Mouse (Mus musculus) liver, postnatal 0 days (tissue): ENCODE data around the gene Tcf3. TPM values are rescaled to one million over a fixed set of nuclear protein-coding genes. Genes with fewer than 3 reads are reported as not detected.

Source experiments
- ATAC-seq: fragments of 200-750 bp; cut with Nextera tagmentation; 2 replicates; pipeline ENCODE4 v1.8.0; 2017; ENCODE audit warnings: mild to moderate bottlenecking, moderate library complexity
- DNase-seq: peaks from one replicate; pipeline ENCODE4 v3.0.0-alpha.2; 2016
- H3K27ac ChIP-seq: fragments of 300-500 bp; sonication (generic); 2 replicates; pipeline ENCODE4 v1.5.1; 2014; ENCODE audit warnings: antibody characterized with exemption, moderate library complexity, mild to moderate bottlenecking, low read depth
- H3K27me3 ChIP-seq: fragments of 300-500 bp; sonication (generic); 2 replicates; pipeline ENCODE4 v1.6.1; 2014; ENCODE audit warnings: low read length, control low read depth, mixed read lengths; ENCODE audit not compliant: insufficient read depth
- H3K36me3 ChIP-seq: fragments of 300-500 bp; sonication (generic); replicated peaks from 2 replicates; pipeline ENCODE4 v1.6.1; 2014; ENCODE audit warnings: mild to moderate bottlenecking, control low read depth, low read length, moderate library complexity, mixed read lengths; ENCODE audit not compliant: insufficient read depth
- H3K4me1 ChIP-seq: fragments of 300-500 bp; sonication (generic); 2 replicates; pipeline ENCODE4 v1.6.1; 2014; ENCODE audit warnings: antibody characterized with exemption, mild to moderate bottlenecking, control low read depth; ENCODE audit not compliant: insufficient read depth
- H3K4me2 ChIP-seq: fragments of 300-500 bp; sonication (generic); 2 replicates; pipeline ENCODE4 v1.6.1; 2014; ENCODE audit warnings: low read depth, mild to moderate bottlenecking, low read length, moderate library complexity, mixed read lengths
- H3K4me3 ChIP-seq: fragments of 300-500 bp; sonication (generic); 2 replicates; pipeline ENCODE4 v1.5.1; 2014; ENCODE audit warnings: low read depth, low read length
- H3K9ac ChIP-seq: fragments of 300-500 bp; sonication (generic); replicated peaks from 2 replicates; pipeline ENCODE4 v1.6.1; 2014; ENCODE audit warnings: mild to moderate bottlenecking, moderate library complexity
- H3K9me3 ChIP-seq: fragments of 300-500 bp; sonication (generic); 2 replicates; pipeline ENCODE4 v1.6.1; 2016; ENCODE audit warnings: mild to moderate bottlenecking, control low read depth, low read length, mixed read lengths
- CTCF ChIP-seq: sonication (generic); IDR thresholded peaks from 2 replicates; pipeline ENCODE4 v1.5.1; 2016; ENCODE audit warnings: antibody characterized with exemption, low read depth
- EP300 ChIP-seq: IDR thresholded peaks from 2 replicates; pipeline ENCODE4 v1.6.1; 2016; ENCODE audit warnings: antibody characterized with exemption, low read depth, mild to moderate bottlenecking
- WGBS: fragments of 180-500 bp; shearing (Covaris S2); extraction: QIAGEN DNeasy Blood & Tissue Kit; methylation state at CpG from one replicate; pipeline ENCODE4 v1.1.7; 2014; ENCODE audit not compliant: insufficient replicate concordance; 5-methylcytosine and 5-hydroxymethylcytosine counted together
- polyA plus RNA-seq: library from polyadenylated mRNA; unstranded; fragments of >200 nt; fragmentation: Nextera tagmentation; extraction: Ambion mirVana; gene quantifications from 2 replicates; pipeline ENCODE4 v1.2.1, GENCODE M21; 2015

Gene Tcf3
- polyA plus RNA-seq, 1 experiment from 2014 or later: 28.2 TPM

DNA sequence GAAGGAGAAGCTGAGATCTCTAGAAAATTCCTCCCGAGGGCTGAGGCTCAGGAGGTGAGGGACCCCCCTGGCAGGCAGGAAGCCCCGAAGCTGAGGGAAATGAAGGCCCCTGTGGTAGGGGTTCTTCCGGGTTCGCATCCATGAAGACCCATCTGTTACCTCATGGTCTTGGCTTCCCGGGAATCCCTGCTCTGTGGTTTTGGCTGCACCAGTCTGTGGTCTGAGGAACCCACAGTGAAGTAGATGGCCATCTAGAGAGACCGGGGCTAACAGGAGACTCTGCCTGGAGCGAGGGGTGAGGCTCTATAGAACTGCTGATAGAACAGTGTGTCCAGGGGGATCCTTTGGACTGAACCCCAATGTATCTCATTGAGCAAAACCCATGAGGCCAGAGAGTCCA, 27.9 kb upstream of the Tcf3 start:
- TF ChIP-seq CTCF (no peak), EP300 (no peak)
- H3K27ac ChIP-seq: no peak overlapping the region
- no peak overlapping the region for H3K4me2 ChIP-seq
- H3K27me3 ChIP-seq: peaks cover 29% of the 10 kb centered on the region
- H3K4me1 ChIP-seq: no peaks in the 10 kb centered on the region
- no peak overlapping the region for H3K4me3 ChIP-seq
- H3K9ac ChIP-seq: no peak overlapping the region
- H3K9me3 ChIP-seq: no peaks in the 10 kb centered on the region
- H3K36me3 ChIP-seq: no peaks in the 10 kb centered on the region
- no peak for ATAC-seq
- no peak for DNase-seq
- 32% methylated on average over 7 of the region's 7 CpGs for WGBS

- ATAC-seq (no peak), DNase-seq (no peak)
- Histone ChIP-seq H3K27ac (no peak overlapping the region), H3K4me1 (no peaks in the 10 kb centered on the region), H3K9me3 (no peaks in the 10 kb centered on the region), H3K4me3 (no peak overlapping the region), H3K27me3 (peaks cover 29% of the 10 kb centered on the region), H3K4me2 (no peak overlapping the region), H3K36me3 (no peaks in the 10 kb centered on the region), H3K9ac (no peak overlapping the region)
- TF ChIP-seq CTCF: no peak
- TF ChIP-seq EP300: no peak
- 50% methylated on average over 4 of the region's 4 CpGs for WGBS
Observed at GRCm38 (mm10) chr10:80460324-80460723, 26.9 kb upstream of the Tcf3 start.

DNA sequence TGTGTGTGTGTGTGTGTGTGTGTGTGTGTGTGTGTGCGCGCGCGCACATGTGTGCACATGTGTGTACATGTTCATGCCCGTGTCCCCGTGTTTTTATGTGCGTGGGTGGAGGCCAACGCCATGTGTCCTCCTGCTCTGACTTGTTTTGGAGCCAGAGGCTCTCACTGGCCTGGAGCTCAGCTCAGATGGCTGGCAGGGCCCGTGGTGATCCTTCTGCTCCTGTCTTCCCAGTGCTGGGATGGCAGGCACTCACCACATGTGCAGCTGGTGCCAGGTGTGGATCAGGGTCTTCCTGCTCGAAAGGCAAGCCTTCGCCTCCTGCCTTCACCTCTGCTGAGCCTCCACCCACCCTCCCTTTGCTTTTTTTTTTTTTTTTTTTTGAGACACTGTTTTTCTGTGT, 26.2 kb upstream of the Tcf3 start:
- Histone ChIP-seq H3K36me3 (no peaks in the 10 kb centered on the region), H3K27ac (no peak overlapping the region), H3K9ac (no peak overlapping the region), H3K4me1 (no peaks in the 10 kb centered on the region), H3K4me2 (no peak overlapping the region), H3K9me3 (no peaks in the 10 kb centered on the region), H3K4me3 (no peak overlapping the region), H3K27me3 (peaks cover 28% of the 10 kb centered on the region)
- no peak for DNase-seq
- WGBS: 81% methylated on average over 11 of the region's 11 CpGs
- TF ChIP-seq CTCF (no peak), EP300 (no peak)
- ATAC-seq: no peak

DNA sequence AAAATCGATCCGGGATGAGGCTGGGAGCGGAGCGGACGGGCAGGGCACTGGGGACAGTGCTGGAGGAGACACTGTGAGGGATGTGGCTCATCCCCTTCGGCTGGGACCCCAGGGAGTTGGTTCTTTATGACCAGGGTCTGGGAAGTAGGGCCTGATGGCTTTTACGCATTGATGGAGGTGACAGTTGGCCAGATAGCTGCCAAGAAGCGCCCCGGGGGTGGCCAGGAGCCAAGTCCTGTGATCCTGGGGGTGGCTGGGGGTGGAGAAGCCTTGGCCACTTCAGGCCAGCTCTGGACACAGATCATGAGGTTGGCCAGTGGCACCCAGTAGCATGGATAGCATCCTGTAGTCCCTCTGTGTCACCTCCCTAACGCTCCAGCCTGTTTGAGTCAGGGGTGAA, 25.8 kb upstream of the Tcf3 start:
- no peak for TF ChIP-seq CTCF
- TF ChIP-seq EP300: no peak
- Histone ChIP-seq H3K27ac (no peak overlapping the region), H3K4me3 (no peak overlapping the region), H3K4me2 (no peak overlapping the region), H3K9ac (no peak overlapping the region), H3K9me3 (no peaks in the 10 kb centered on the region), H3K36me3 (no peaks in the 10 kb centered on the region), H3K27me3 (peaks cover 25% of the 10 kb centered on the region), H3K4me1 (no peaks in the 10 kb centered on the region)
- no peak for DNase-seq
- no peak for ATAC-seq
- 69% methylated on average over 10 of the region's 10 CpGs for WGBS

DNA sequence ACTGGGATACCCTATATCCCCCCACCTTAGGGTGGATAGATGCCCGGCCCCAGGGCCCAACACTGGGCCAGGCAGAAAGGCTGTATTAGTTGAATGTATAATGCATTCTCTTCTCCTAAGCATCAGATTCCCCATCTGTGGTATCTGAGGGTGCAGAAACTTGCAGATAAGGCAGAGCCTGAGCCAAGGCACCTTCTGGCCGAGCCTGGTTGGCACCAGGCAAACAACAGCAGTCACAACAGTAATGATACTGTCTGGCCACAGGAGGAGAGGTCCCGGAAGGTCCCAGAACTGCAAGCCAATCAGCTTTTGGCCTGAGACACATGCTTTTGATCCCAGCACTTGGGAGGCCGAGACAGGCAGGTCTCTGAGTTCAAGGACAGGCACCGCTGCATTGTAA, 22.2 kb upstream of the Tcf3 start:
- DNase-seq: no peak
- no peak for ATAC-seq
- TF ChIP-seq EP300 (no peak), CTCF (no peak)
- Histone ChIP-seq H3K4me2 (no peak overlapping the region), H3K4me1 (no peaks in the 10 kb centered on the region), H3K4me3 (no peak overlapping the region), H3K36me3 (no peaks in the 10 kb centered on the region), H3K27ac (no peak overlapping the region), H3K9me3 (no peaks in the 10 kb centered on the region), H3K9ac (no peak overlapping the region), H3K27me3 (peaks cover 7% of the 10 kb centered on the region; the same call in 1 of the 2 replicates)
- 76% methylated on average over 5 of the region's 5 CpGs for WGBS

- DNase-seq: no peak
- no peak overlapping the region for H3K4me2 ChIP-seq
- no peak overlapping the region for H3K4me3 ChIP-seq
- no peak overlapping the region for H3K9ac ChIP-seq
- peaks cover 7% of the 10 kb centered on the region; the same call in 1 of the 2 replicates for H3K27me3 ChIP-seq
- H3K27ac ChIP-seq: no peak overlapping the region
- 78% methylated on average over 5 of the region's 5 CpGs for WGBS
- ATAC-seq: no peak
- no peaks in the 10 kb centered on the region for H3K4me1 ChIP-seq
- no peak for TF ChIP-seq CTCF
- no peaks in the 10 kb centered on the region for H3K36me3 ChIP-seq
- no peaks in the 10 kb centered on the region for H3K9me3 ChIP-seq
Observed at GRCm38 (mm10) chr10:80454781-80455180, 21.3 kb upstream of the Tcf3 start.

DNA sequence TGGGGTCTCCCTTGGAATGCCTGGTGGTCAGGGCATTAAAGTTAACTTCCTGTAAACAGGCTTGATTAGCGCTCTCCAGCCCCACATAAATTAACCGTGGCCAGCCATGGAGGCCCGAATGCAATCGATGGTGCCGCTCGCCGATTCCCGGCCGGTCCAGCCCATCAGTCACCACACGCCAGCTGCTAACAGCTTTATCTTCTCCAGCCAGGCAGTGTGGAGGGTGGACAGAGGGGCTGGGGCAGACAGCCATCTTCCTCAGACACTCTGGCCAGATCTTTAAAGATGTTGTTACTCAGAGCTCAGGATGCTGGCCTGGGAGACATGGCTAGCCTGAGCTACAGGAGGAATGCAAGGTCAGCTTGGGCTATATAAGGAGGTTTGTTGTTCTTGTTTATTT, 20.2 kb upstream of the Tcf3 start:
- Histone ChIP-seq H3K4me1 (no peaks in the 10 kb centered on the region), H3K27ac (no peak overlapping the region), H3K27me3 (peaks cover 7% of the 10 kb centered on the region; the same call in 1 of the 2 replicates), H3K9me3 (no peaks in the 10 kb centered on the region), H3K9ac (no peak overlapping the region), H3K4me3 (no peak overlapping the region), H3K36me3 (no peaks in the 10 kb centered on the region), H3K4me2 (no peak overlapping the region)
- no peak for TF ChIP-seq CTCF
- no peak for TF ChIP-seq EP300
- DNase-seq (no peak), ATAC-seq (no peak)
- 66% methylated on average over 10 of the region's 10 CpGs for WGBS
